Mouse (Mus musculus) urinary bladder, postnatal 25 days (tissue): Measurements from ENCODE around the gene Iffo2.

ENCODE experiments used
- DNase-seq: peaks from one replicate; pipeline ENCODE4 v3.0.0; 2022; ENCODE audit warnings: low spot score

The Iffo2 gene

DNA sequence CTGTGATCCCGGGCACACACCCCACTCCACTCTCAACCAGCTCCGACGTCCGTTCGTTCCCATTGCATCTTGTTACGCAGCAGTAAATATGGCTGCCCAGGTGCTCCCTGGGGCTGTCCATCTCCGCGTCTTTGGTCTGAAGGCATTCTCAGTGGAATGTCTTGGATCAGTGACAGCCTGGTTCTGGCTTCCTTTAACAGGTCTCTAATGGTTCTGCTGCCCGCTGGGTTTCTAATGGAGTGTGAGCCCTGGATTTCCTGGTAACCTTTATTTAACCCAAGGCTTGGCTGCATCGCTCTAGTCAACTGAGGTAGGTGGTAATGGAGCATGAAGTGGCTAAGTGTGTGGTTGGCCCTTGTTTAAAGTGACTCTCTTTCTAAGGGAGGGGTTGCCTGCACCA lies 1.7 kb downstream of the Iffo2 start:
- no peak for DNase-seq

DNA sequence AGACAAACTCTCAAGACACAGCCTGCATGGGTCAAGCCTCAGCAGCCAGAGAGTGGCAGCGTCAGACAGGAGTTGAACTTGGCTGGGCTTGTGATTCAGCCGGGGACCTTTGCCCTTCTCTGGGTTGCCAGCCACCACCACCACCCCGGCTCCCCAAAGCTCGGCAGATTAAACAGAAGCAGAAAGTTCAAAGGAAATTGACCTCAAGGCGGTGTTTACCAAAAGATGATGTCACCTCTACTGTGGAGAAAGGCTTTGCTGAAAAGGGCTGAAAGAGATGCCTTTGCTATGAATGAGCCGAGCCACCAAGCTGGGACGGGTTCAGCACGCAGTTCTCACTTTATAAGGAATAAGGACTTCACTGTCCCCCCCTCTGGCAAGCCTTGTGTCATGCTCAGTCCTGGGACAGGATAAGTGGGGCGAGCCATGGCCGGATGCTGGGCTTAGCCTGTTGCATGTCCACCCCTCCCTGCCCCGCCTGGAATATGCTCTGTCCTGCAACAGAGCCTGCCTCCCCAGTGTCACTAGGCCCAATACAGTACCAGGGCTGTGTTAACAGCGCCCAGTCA lies 4.9 kb downstream of the Iffo2 start:
- peak; percentile 54 for DNase-seq

DNA sequence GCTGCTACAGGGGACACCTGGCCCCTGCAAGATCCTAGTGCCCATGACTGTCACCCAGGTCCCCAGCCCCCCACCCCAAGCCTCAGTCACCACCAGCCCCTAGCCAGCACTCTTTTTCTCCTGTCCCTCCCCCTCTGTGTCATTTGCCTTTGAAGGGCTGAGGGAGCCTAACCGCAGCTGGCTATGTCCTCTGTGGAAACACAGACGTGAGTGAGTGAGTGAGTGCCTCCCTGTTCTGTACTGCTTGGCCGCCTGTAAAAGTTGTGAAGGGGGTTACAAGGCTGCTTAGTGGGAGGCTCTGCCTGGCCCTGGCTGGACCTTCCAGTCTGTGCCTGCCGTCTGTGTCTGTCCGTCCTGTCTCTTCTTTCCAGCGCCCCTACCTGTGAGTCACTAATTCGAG lies 5.4 kb downstream of the Iffo2 start:
- DNase-seq: no peak

DNA sequence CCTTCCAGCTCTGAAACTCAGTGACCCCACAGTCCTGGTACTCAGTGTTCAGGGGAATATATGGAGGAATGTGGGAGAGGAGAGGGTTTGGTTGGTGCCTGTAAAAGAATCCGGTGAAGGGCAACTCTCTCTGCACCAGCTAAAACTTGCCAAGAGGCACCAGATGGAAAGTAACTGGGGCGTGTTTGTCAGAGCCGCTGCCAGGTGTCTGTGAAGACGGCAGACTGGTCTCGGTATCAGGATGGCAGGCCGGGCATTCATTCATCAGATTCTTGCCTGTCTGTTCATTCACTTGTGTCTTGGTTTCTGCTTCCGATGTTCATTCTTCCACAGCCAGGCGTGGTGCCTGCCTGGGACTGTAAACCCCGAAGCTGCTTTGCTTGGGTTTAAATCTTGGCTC lies 6.4 kb downstream of the Iffo2 start:
- DNase-seq: no peak

DNA sequence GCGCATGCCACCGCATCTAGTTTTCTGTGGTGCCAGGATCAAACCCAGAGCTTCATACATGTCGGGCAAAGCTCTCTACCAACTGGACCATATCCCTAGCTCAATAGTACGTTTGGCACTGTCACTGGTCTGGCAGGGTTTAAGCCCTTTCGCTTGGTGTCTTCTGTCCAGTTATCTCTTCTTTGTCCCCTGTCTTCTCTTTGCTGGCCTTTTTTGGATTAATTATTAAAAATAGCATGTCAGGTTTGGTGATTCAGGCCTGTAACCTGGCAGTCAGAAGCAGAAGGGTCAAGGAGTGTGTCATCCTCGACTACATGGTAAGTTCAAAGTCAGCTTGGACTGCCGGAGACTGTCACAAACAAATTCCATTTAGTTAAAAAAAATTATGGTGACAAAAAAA lies 10.4 kb downstream of the Iffo2 start:
- DNase-seq: no peak

DNA sequence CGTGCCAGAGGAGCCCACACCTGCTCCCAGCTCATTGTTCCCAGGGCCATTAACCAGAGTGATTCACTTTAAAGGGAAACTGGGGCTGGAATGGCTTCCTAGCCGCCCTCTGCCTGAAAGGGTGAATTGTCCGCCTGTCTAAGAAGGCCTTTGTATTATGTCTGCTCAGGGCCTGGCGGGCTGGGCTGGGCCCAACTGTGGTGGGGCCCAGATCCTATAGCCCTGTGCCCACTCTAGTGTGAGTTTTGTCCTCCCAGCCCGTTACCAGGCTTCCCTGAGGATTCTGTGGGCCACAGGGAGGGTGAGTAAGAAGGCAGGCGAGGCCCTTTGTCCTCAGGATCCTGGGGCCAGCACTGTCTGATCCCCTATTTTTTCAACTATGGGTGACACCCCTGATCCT lies 15.4 kb downstream of the Iffo2 start:
- no peak for DNase-seq

DNA sequence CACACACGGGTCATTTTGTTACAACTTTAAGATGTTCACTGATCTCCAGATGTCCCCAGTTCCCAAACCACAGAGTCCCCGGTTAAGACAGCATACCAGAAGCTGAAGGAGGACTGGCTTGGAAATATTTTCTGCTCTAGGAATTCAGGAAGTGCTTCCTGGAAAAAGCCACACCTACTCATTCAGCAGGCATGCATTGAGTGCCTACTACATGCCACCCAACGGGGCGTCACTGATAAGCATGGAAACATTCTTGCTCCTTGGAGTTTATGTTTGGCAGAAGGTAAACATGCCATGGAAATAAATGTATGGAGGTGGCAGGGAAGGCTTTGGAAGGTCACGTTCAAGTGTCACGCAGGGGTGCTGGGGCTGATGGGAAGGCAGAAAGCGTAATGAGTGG lies 19.1 kb downstream of the Iffo2 start:
- DNase-seq: no peak

DNA sequence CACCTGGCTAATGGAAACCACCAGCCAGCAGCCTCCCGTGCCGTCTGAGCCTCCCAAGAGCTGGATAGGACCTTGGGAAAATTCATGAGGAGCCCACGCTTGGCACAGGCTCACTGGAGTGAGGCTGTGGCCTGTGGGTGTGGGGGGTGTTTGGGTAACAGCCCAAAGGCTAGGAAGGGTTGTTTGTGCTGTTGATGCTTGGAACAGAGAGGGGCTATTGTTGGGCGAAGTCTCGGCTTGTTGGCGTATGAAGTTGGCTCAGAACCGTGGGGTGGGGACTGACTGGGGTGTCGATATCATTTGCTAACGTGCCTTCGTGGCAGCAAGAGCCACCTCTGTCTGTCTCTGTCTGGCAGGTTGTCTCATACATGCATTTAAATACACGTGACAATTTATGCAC lies 24.9 kb downstream of the Iffo2 start:
- DNase-seq: no peak

DNA sequence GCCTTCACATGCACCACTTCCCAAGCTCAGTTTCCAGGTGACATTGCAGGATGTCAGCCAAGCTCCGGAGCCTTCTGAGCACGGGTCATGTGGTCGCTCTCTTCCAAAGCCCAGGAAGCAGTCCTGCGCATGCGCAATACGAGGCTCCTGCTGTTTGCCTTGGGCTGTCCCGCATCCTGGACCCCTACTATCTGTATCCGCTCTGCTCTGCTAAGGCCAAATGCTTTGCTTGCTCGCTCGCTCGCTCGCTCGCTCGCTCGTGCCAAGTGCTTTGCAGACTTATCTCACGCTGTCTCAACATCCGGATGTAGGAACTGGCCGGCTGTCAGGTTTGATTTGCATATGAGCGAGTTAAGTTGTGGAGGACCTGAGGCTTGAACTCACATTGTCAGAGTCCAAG lies 25.6 kb downstream of the Iffo2 start:
- no peak for DNase-seq

DNA sequence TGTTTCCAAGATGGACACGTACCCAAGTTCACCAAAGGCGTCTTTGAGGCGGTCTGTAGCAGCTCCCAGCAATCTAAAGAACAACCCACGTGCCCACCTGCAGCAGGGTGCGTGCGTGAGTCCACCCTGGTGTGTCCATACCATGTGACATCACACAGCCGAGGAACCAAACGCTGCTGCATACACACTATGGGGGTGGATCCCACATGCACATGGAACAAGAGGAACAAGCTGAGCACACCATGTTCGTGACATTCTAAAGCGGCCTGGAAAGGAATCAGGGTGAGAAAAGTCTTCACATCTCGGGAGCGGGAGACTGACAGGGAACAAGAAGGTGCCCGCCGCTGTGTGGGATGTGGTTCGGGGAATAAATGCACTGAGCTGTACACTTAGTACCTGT lies 38.0 kb downstream of the Iffo2 start:
- DNase-seq: no peak

DNA sequence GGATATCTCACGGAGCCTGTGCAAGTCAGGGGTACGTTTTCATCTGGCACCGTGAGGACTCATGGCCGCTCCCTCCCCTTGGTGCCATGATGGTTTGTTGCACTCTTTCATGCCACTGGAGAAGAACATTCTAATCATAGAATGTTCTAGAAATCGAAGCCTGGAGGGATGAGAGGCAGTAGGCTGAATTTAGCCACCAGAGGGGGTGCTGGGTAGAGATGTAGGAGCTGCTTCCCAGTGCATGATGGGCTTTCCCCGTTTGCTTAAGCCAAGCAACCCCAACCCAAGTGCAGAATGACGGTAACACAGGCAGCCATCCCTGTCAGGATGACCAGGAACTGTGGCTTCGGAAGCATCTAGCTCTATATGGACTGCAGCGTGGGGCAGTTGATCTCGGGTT lies 40.4 kb downstream of the Iffo2 start:
- no peak for DNase-seq

DNA sequence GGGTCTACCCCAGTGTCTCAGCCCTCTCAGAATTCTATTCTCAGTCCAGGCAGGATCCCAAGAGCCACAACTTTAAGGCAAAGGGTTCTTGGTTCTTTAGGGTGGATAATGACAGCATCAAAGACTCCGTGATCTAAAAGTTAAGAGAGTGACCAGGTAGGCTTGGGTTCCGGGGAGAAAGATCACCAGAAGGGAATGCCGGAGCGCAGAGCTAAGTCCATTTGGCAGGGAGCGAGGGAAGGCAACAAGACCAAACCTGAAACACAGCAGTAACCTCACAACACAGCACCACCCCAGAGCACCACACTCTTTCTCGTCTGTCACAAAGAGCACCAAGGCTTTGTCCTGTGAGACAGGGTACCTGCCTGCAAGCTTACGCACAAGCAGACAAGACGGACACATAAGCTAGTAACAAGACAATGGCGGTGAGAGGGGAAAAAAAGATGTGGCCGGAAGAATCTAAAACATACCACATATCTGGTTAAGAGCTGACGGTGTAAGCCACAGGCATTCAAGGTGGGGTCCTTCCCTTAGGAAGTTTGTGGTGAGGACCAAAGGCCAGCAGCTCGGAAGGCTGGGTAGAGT lies 42.7 kb downstream of the Iffo2 start:
- no peak for DNase-seq

DNA sequence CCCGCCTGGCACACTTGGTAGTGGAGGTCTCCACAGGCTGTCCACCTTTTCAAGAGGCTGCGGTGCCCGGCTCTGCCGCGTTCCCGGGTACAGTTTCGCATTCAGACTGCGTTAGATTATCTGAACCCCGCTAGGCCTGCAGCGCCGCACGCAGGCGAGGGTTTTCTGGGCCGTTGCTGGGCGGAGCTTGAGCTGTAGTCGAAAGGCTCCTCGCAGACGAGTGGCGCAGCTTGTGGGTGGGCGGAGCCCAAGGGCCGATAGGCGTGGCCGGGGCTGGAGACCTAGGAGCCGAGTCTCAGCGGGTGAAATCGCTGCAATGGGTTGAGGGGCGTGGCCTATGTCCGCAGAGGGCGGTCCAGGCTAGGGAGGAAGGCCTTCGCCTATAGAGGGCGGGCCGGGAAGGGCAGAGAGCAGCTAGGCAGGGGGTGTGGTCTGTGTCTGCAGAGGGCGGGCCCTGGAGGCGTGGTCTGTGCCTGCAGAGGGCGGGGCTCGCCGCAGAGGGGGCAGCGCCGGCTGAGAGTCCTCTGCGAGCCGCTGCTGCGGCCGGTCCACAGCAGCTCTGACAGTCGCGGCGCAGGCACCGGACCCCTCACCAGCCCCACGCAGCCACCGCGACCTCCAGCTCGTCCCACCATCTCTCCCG lies 43.9 kb downstream of the Iffo2 start:
- DNase-seq: peak; percentile 98

DNA sequence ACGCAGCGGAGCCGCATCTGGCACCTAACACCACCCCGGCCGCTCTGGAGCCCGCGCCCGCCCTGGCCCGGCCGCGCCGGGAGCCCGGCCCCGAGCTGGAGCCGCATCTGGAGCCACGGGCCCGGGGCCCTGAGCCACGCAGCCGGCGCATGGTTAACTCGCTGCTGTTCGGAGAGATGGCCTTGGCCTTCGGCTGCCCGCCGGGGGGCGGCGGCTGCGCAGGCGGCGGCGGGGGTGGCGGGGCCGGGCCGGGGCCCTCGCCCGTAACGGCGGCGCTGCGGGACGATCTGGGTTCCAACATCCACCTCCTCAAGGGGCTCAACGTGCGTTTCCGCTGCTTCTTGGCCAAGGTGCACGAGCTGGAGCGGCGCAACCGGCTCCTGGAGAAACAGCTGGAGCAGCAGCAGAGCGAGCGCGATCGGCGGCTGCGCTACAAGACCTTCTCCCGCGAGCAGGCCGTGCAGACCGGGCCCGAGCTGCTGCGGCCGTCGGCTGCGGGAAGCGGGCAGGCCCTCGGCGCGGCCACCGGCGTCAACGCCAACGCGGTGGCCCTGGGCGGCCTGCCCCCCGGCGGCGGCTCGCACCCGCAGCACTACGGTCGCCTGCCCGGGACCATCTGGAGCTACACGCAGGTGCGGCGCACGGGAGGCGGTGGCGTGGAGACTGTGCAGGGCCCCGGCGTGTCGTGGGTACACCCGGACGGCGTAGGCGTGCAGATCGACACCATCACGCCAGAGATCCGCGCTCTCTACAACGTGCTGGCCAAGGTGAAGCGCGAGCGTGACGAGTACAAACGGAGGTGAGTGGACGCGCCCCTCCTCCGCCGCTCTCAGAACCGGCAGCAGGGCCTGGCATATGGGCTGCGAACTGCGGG lies 44.7 kb downstream of the Iffo2 start:
- peak; percentile 29 for DNase-seq

DNA sequence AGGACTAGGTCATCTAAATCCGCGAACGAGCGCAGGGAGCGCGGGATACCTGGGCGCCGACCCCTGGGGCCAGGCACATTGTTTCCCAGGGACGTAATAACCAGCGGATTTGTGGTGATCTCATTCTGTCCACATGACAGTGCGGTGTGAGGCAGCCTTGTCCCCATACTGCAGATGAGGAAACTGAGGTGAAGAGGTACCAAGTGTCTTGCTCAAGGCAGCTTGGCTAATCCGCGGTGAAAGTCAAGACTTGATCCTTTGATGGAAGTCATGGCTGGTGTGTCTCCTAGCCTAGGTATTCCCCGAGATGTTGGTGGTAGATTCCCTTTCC lies 45.3 kb downstream of the Iffo2 start:
- DNase-seq: no peak

DNA sequence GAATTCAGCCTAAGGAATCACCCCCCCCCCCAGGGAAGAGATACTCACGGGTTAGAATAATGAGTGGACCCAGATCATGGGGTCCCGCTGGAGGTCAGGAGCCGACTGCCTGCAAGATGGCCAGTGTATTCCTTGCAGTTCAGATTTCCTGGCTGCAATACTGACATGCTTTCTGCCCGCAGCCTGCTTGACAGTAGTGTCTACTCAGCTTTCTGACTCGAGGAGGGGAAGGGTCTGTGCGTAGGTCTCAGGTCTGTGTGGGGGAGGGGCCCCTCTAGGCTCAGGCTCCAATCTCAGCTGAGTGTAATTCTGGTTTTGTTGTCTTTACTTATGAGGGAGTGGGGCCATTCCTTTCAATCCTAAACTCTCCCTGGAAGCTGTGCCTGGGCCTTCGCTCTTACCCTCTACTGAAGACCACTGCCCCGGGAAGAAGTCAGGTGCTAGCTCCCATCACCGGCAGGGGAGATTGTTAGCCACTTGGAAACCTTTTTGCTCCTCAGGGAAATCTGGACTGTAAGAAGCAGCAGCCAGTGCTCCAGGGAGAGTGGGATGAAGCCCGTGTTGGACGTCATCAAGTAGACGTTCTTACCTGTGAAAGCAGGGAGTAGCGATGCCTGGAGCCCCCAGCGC lies 46.0 kb downstream of the Iffo2 start:
- DNase-seq: no peak

DNA sequence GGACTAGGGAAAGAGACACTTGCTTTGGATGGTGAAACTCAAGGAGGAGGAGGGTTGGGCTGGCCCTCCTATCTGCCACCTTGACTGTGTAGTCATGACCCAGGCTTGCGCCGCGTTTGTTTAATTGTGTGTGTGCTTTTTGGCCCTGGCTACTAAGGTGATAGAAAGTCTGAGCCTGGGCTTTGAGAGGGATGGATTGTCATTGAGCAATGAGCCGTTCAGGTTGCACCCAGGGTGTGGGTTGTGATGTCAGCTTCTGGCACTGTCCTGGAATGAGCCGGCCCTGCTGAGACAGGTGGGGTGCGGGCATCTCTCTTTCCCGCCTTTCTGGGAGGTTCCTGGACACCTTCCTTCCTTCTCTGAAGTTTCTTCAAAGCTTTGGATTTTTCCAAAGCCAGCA lies 46.7 kb downstream of the Iffo2 start:
- no peak for DNase-seq

DNA sequence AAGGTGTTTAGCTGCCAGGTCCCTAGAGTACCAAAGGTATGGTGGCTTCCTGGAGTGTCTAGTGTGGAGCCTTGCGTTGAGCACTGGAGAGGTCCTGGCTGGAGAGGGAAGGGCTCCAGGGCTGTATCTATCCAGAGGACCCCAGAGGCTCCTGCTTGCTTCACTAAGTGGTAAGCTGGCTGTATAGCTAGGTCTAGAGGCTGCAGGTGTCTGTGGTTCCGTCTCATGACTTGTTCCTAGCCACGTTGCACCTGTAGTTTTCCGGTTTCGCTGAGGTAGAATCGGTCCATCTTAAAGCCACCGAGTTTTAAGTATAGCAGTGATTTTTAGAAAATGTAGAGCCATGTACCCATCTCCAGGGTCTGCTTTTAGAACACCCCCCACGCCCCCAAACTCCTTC lies 48.0 kb downstream of the Iffo2 start:
- no peak for DNase-seq

DNA sequence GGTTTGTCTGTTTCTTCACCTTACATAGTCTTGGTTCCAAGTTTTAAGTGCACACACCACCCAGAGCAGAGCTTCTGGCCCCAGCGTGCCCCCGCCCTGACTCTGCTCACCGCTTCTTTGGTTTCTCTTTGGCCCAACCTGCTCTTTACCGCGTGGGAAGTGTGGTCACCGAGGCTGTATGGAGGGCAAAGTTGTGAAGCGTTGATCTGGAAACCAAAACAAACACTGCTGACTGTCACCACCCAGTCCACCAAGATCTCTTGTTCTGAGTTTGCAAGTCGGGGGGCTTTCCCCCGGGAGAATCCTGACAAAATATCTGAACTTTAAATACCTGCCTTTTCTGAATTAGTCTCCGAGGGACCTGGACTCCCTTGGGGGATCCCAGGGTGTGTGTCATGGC lies 48.7 kb downstream of the Iffo2 start:
- no peak for DNase-seq

DNA sequence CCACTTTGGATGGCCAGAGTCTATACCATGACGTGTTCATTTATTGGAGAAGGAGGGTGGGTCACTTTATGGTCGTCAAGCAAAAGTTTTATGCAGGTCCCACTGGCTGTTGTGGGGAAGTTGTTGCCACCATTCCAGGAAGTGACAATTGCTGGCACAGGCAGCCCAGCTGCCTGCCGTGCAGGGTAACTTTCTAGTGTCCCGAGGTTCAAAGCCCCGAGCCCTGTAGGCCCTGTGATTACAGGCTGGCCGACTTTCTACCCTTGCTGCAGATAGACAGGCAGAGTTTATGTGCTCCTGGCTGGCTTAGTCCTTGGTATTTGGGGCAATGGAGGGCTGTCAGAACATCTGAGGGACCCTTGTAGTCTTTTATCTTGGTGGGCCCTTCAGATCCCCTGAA lies 49.1 kb downstream of the Iffo2 start:
- DNase-seq: no peak

DNA sequence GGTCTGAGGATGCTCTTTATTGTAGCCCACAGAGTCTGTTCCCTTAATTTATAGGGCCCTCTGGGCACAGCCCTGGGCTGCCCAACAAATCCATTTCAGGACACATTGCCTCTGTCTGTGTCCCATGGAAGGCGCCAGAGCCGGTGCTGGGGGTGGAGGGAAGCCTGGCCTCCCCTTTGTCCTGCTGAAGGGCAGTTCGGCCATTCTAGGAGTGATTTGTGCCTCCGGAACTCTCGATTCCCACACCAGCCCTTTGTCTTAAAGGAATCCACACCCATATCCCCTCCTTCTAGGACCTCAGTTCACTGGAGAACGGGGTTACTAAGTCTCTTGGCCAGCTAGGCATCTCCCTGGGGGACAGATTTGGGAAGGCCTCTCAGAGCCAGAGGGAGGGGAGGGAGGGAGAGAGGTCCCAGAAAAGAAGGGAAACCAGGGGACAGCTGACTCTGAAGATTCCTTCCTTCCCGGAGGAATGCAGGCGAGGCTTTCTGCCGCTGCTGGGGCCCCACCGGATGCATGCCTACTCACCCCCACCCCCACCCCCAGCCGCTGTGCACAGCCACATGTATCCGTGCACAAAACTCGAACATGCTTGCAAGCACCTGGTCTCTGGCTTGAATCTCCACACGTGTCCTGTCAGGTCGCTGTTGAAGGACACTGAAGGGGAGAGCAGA lies 50.5 kb downstream of the Iffo2 start:
- no peak for DNase-seq

DNA sequence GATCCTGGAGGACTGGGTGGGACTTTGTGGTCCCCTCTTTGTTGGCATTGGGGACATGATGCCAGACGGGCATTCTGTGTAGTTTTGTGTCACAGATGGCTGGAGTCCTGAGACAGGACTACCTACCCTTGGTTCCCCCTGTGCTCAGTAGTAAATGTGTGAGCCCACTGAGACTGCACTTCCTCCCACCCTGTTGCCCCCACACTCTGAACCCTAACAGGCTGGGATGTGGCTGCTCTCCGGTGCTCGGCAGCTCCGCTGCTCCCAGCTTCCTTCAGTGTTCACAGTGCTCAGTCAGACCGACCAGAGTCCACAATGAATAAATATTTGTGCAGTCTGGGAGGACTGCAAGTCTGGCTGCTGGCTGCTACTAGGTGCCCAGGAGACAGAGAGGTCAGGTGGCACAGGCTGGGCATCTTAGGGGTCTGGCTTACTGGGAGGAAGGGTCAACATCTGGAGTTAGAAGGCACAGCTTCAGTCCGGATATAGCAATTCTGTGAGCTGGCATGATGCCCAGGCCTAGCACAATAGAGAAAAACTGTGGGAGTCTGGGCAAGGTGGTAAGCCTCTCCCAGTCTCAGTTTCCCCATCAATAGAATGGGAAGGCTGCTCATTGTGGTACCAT lies 51.2 kb downstream of the Iffo2 start:
- no peak for DNase-seq
